Mouse (Mus musculus): ENCODE data around the gene Tdrd6.

DNA sequence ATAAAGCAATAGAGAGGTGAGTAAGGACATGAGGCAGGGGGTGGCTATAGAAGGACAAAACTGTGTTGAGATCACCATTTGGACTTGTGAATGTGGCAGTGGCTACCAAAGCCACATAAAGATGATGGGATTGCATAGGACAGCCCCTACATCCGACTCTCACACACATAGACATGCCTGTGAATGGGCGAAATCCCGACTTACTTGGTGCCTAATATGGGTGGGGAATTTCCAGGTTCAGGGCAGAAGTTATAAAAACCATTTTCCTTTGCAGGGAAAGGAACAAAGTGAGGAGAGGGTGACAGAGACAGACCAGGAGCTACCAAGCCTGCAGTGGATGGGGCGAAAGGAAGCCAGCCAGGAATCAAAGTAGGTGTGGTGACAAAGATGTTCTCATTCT is 7.0 kb upstream of the Tdrd6 start:
- TF ChIP-seq CTCF (IDR thresholded peaks at IDR 0.05; ENCODE audit: extremely low read depth, insufficient read length, insufficient replicate concordance, low read depth, low read length) (no peak), POLR2A (IDR thresholded peaks at IDR 0.05; ENCODE audit: low read depth, low read length) (no peak)
